Mouse (Mus musculus) adrenal gland, postnatal 25 days (tissue): ENCODE data around the gene Dph1. TPM values are rescaled to one million over a fixed set of nuclear protein-coding genes. Genes with fewer than 3 reads are reported as not detected.

ENCODE experiments used
- DNase-seq: peaks from one replicate; pipeline ENCODE4 v3.0.0; 2021; ENCODE audit warnings: mixed read lengths
- total RNA-seq: library from RNA; stranded (reverse); gene quantifications from 2 replicates; pipeline ENCODE4 v1.2.3, GENCODE M21; 2021

Gene Dph1
- total RNA-seq, 1 experiment from 2014 or later = 29.2 TPM

- no peak for DNase-seq
Measured at GRCm38 (mm10) chr11:75158432-75158831, 32.6 kb downstream of the Dph1 start.

GRCm38 (mm10) chr11:75157901-75158300, 33.1 kb downstream of the Dph1 start:
- no peak for DNase-seq

DNA sequence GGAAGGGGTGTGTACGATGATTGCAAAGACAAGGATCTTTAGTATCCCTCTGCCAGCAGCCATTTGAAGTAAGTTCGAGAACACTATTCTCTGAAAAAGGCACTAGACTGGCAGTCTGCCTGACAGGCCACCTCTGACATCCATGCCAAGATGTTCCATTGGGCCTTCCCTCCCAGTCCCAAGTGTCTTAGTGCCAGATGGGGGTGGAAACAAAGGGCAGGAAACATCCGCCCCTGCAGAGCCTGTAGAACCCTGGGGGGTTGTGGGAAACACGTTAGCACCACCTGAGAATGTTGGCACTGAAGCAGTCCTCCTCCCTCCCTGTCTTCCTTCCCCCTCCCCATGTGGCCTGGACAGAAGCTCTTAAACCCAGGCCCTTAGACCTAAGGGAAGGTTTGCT, 34.0 kb downstream of the Dph1 start:
- no peak for DNase-seq

- DNase-seq = no peak
Measured at GRCm38 (mm10) chr11:75156416-75156815, 34.6 kb downstream of the Dph1 start.

DNA sequence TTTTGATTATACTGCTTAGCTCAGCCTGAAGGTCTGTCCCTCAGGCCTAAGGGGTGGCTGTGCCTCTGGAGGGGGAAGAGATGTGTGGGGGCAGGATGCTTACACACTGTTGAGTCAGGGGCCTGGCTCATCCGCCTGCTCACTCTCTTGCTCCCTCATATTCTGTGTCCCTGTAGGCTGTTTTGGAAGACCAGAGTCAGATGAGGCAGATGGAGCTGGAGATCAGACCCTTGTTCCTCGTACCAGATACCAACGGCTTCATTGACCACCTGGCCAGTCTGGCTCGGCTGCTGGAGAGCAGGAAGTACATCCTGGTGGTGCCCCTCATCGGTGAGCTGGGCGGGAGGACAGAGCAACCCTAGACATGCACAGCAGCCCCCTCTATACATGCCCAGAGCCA, 35.1 kb downstream of the Dph1 start:
- DNase-seq = no peak

DNA sequence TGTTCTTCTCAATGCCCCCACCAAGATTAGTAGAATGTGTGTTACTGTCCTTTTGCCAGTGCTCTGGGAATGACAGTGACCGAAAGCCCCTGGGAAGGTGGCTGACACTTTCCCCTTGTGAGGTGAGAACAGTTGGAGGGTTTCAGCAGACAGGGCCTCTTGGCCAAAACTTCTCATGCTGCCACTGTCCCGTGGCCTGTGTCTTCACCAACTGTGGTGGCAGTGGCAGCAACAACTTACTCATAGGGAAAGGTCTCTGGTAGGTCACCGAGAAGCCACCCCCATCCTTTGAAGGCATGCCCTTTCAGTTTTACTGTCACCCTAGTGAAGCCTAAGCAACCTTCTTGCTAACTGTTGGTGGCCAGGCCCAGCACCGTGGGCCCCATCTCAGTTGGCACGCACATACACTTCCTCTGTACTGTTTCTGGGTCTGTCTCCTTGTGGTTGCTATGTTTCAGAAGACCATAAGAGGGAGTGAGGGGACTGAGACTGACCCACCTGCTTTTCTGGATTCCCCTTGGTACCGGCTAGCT, 36.9 kb downstream of the Dph1 start:
- DNase-seq = no peak

- no peak for DNase-seq
Measured at GRCm38 (mm10) chr11:75152603-75153557, 38.2 kb downstream of the Dph1 start.

- DNase-seq = no peak
Measured at GRCm38 (mm10) chr11:75150346-75150745, 40.7 kb downstream of the Dph1 start.

DNA sequence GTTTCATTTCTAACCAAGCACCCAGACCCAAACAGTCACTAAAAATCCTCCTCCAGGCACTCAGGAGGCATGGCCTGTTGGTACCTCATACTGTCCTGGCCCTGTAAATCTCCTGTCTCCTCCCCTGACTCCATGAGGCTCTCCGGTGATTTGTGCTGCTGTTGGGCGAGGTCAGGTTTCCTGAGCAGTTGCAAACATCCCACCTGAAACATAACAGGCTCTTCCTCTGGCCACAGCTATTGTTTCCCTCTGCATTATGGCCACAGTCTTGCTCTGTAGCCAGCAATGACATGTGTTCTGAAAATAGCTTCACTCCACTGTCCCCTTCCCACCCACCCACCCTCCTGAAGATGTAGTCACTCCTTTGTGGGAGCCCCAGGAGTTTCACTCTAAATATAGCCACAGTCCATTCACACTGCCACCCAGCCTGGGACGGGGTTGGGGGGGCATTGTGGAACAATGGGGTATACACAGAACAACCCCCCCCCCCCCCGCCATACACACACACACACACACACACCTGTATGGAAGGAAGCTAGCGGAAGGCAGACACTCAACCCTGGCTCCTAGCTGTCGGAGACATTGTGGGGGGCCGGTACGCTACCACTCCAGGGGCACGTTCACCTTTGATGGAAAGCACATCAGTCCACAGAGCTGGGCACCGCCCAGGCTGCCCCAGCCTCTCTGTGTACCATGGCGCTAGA, 42.6 kb downstream of the Dph1 start:
- DNase-seq = no peak

DNA sequence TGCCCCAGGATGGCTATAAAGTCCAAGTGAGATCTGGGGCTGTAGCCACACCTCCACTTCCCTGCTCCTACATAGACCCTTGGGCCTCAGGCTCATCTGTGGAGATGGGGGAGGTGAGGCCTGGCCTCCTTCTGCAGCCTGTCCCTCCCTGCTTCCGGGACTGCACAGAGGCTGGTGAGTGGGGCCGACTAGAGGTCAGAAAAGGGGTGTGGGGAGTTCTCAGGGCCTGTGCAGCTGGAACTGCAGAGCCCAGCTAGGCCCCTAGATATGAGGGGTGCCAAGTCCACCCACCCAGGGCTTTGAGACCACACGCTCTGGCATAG, 43.2 kb downstream of the Dph1 start:
- no peak for DNase-seq

- peak; percentile 56 for DNase-seq
Measured at GRCm38 (mm10) chr11:75147106-75147845, 43.8 kb downstream of the Dph1 start.

- DNase-seq = no peak
Measured at GRCm38 (mm10) chr11:75145841-75146240, 45.2 kb downstream of the Dph1 start.

- DNase-seq = no peak
Measured at GRCm38 (mm10) chr11:75142749-75143148, 48.3 kb downstream of the Dph1 start.

- no peak for DNase-seq
Measured at GRCm38 (mm10) chr11:75141913-75142312, 49.1 kb downstream of the Dph1 start.

GRCm38 (mm10) chr11:75141038-75141437, 50.0 kb downstream of the Dph1 start:
- no peak for DNase-seq

DNA sequence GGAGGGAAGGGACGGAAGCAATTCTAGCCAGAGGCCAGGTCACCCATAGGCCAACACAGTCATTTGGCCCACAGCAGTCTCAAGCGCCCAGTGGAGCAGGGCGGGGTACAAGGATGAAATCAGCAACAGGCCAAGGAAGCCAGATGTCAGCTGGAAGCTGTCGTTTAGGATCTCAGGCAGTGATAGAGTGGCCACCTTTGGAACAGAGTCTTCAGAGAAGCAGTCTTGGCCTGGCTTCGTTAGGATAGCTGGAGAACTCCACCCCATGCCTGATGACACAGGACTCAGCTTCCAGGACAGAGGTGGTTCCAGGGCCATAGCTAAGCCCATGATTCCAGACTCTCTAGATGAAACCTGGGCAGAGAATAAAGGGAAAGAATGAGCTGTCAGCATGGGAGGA, 50.6 kb downstream of the Dph1 start:
- DNase-seq = no peak

DNA sequence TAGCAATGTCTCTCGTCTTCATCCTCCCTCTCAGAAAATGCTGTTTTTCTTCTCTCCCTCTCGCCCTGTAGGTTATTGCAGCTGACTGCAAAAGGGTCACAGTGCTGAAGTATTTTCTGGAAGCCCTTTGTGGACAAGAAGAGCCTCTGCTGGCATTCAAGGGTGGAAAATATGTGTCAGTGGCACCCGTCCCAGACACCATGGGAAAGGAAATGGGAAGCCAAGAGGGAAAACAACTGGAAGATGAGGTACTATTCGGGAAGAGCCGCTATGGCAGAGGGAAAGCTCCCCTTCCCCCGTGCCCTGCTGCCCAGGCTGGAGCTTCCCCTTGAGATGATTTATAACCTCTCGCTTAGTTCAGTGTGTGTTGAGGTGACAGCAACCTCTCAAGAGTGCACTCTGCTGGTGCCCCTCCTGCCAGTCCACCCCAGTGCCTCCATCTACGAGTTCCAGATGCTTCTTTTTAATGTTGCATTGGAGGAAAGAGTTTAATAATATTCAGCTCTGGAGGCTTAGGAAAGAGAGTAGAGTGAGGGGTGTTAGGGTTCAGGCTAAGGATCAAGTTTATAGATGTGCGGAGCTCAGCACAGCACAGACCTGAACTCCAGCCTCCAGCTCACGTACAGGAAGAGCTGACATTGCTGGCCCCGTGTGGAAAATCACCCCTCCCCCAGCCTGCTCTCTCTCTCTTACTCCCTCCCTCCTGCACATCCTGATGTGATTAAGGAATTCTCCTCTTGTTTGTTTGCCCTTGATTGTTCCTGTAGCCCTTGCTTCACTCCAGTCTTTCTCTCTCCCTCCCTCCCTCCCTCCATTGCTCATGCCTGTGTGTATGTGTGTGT, 51.7 kb downstream of the Dph1 start:
- peak; percentile 46 for DNase-seq

DNA sequence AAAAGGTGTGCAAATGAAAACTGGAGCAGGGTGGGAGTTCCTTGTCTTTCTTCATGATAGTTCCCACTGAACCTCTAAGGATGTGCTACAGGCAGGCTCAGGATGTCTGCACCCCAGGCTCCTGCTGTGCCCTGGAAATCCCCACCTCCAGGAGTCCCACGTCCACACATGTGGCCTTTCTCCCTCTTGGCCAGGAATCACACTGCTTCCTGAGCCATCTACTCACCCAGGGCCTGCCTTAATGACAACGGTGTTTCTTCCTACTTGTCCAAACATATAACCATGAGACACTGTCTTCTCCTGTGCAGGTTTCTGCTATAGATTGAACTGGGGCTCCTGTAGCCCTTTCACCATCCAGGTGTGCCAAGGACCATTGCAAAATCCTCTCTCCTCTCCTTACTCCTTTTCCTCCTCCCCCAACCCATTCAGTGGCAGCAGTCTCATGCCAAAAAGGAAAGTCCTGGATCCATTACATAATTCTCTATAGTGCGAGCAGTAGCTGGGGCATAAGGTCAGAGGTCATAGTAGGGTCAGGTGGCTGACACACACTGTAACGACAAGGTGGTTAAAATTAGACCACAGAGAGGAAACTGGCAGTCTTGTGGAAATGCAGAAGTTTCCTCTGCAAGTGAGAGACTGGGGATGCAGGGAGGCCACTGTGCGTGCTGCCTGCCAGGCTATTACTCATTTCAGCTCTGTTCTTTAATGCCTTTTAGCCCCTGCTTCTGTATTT, 54.2 kb downstream of the Dph1 start:
- DNase-seq = peak; percentile 34

- no peak for DNase-seq
Measured at GRCm38 (mm10) chr11:75135358-75135757, 55.7 kb downstream of the Dph1 start.

GRCm38 (mm10) chr11:75134485-75135068, 56.5 kb downstream of the Dph1 start:
- DNase-seq = no peak

DNA sequence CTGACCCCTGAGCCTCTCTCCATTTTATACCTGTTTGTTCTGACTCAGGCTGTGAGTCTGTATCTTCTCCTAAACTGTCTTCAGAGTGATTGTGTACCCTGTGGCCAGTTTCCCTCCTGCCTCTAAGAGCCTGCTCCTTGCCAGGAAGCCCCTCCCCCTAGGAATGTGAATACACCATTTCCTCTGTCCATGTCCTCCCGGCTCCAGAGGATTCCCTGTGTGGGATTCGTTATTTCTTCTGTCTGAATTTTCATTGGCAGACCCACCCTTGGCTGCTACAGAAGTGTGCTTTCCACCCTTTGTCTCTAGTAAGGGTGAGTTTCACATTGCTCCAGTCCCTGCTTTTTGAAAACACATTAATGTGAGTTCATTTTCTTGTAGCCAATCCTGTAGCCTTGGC, 57.1 kb downstream of the Dph1 start:
- no peak for DNase-seq
